Mouse (Mus musculus): ENCODE results near the gene Hba-x. TPM values are rescaled to one million over a fixed set of nuclear protein-coding genes. Genes with fewer than 3 reads are reported as not detected.

Hba-x gene
- total RNA-seq, 1 experiment = not detected

GRCm38 (mm10) chr11:32234816-32235485, 41.2 kb upstream of the Hba-x start:
- no peak for DNase-seq (ENCODE audit: low read depth, low spot score)
- TF ChIP-seq MAFK (IDR thresholded peaks at IDR 0.05; ENCODE audit: insufficient read depth, low read depth, low read length) (no peak), CHD2 (IDR thresholded peaks at IDR 0.05; ENCODE audit: low read depth, low read length) (no peak), ZC3H11A (IDR thresholded peaks at IDR 0.05; ENCODE audit: borderline replicate concordance, low read depth, low read length) (no peak)
- Histone ChIP-seq H3K4me3 (ENCODE audit: insufficient read depth in 1 of 2, low read depth in 1 of 2, low read length in 2 of 2, poor library complexity in 1 of 2, severe bottlenecking in 1 of 2) (no peak overlapping the region), H3K4me1 (ENCODE audit: control insufficient read depth in 2 of 2, insufficient read depth in 2 of 2, low read length in 2 of 2, poor library complexity in 1 of 2) (no peaks in the 10 kb centered on the region), H3K9me3 (ENCODE audit: control insufficient read depth, insufficient read depth, low read depth, low read length) (no peaks in the 10 kb centered on the region), H3K9ac (ENCODE audit: insufficient read depth, low read depth, low read length, poor library complexity, severe bottlenecking) (no peak overlapping the region), H3K27ac (ENCODE audit: insufficient read depth, low read depth, low read length, poor library complexity, severe bottlenecking) (no peak overlapping the region), H3K36me3 (ENCODE audit: control insufficient read depth, insufficient read depth, low read length, poor library complexity, severe bottlenecking) (peaks cover 37% of the 10 kb centered on the region)
- in situ Hi-C loops (cut with MboI; ENCODE audit: low sequenced_read_pairs in 2 of 2, unreplicated experiment in 2 of 2) = no loop called here

- Histone ChIP-seq H3K4me1 (ENCODE audit: control insufficient read depth in 2 of 2, insufficient read depth in 2 of 2, low read length in 2 of 2, poor library complexity in 1 of 2) (no peaks in the 10 kb centered on the region), H3K36me3 (ENCODE audit: control insufficient read depth, insufficient read depth, low read length, poor library complexity, severe bottlenecking) (peaks cover 33% of the 10 kb centered on the region), H3K4me3 (ENCODE audit: insufficient read depth in 1 of 2, low read depth in 1 of 2, low read length in 2 of 2, poor library complexity in 1 of 2, severe bottlenecking in 1 of 2) (no peak overlapping the region), H3K9me3 (ENCODE audit: control insufficient read depth, insufficient read depth, low read depth, low read length) (no peaks in the 10 kb centered on the region), H3K27ac (ENCODE audit: insufficient read depth, low read depth, low read length, poor library complexity, severe bottlenecking) (no peak overlapping the region), H3K9ac (ENCODE audit: insufficient read depth, low read depth, low read length, poor library complexity, severe bottlenecking) (no peak overlapping the region)
- DNase-seq (ENCODE audit: low read depth, low spot score) = no peak
- in situ Hi-C loops (cut with MboI; ENCODE audit: low sequenced_read_pairs in 2 of 2, unreplicated experiment in 2 of 2) = no loop called here
- TF ChIP-seq ZNF384 (IDR thresholded peaks at IDR 0.05; ENCODE audit: low read depth, low read length) = no peak
- TF ChIP-seq ZC3H11A (IDR thresholded peaks at IDR 0.05; ENCODE audit: borderline replicate concordance, low read depth, low read length) = no peak
- no peak for TF ChIP-seq HCFC1 (IDR thresholded peaks at IDR 0.05; ENCODE audit: borderline replicate concordance, insufficient read depth, low read length)
- TF ChIP-seq MAFK (IDR thresholded peaks at IDR 0.05; ENCODE audit: insufficient read depth, low read depth, low read length) = no peak
- TF ChIP-seq CHD2 (IDR thresholded peaks at IDR 0.05; ENCODE audit: low read depth, low read length) = no peak
Measured at GRCm38 (mm10) chr11:32235646-32236045, 40.6 kb upstream of the Hba-x start.

GRCm38 (mm10) chr11:32236132-32236531, 40.1 kb upstream of the Hba-x start:
- no peak for DNase-seq (ENCODE audit: low read depth, low spot score)
- no peak overlapping the region for H3K4me3 ChIP-seq (ENCODE audit: insufficient read depth in 1 of 2, low read depth in 1 of 2, low read length in 2 of 2, poor library complexity in 1 of 2, severe bottlenecking in 1 of 2)
- TF ChIP-seq ZNF384 (IDR thresholded peaks at IDR 0.05; ENCODE audit: low read depth, low read length) = no peak
- TF ChIP-seq ZC3H11A (IDR thresholded peaks at IDR 0.05; ENCODE audit: borderline replicate concordance, low read depth, low read length) = no peak
- no peak for TF ChIP-seq HCFC1 (IDR thresholded peaks at IDR 0.05; ENCODE audit: borderline replicate concordance, insufficient read depth, low read length)
- TF ChIP-seq CHD2 (IDR thresholded peaks at IDR 0.05; ENCODE audit: low read depth, low read length) = no peak
- TF ChIP-seq MAFK (IDR thresholded peaks at IDR 0.05; ENCODE audit: insufficient read depth, low read depth, low read length) = no peak
- no peaks in the 10 kb centered on the region for H3K9me3 ChIP-seq (ENCODE audit: control insufficient read depth, insufficient read depth, low read depth, low read length)
- H3K36me3 ChIP-seq (ENCODE audit: control insufficient read depth, insufficient read depth, low read length, poor library complexity, severe bottlenecking) = peaks cover 33% of the 10 kb centered on the region
- H3K9ac ChIP-seq (ENCODE audit: insufficient read depth, low read depth, low read length, poor library complexity, severe bottlenecking) = no peak overlapping the region
- in situ Hi-C loops (cut with MboI; ENCODE audit: low sequenced_read_pairs in 2 of 2, unreplicated experiment in 2 of 2) = no loop called here
- no peak overlapping the region for H3K27ac ChIP-seq (ENCODE audit: insufficient read depth, low read depth, low read length, poor library complexity, severe bottlenecking)
- H3K4me1 ChIP-seq (ENCODE audit: control insufficient read depth in 2 of 2, insufficient read depth in 2 of 2, low read length in 2 of 2, poor library complexity in 1 of 2) = no peaks in the 10 kb centered on the region

- TF ChIP-seq ZC3H11A (IDR thresholded peaks at IDR 0.05; ENCODE audit: borderline replicate concordance, low read depth, low read length) (no peak), HCFC1 (IDR thresholded peaks at IDR 0.05; ENCODE audit: borderline replicate concordance, insufficient read depth, low read length) (no peak), MAFK (IDR thresholded peaks at IDR 0.05; ENCODE audit: insufficient read depth, low read depth, low read length) (no peak)
- no peak overlapping the region for H3K4me3 ChIP-seq (ENCODE audit: insufficient read depth in 1 of 2, low read depth in 1 of 2, low read length in 2 of 2, poor library complexity in 1 of 2, severe bottlenecking in 1 of 2)
- DNase-seq (ENCODE audit: low read depth, low spot score) = no peak
- H3K9ac ChIP-seq (ENCODE audit: insufficient read depth, low read depth, low read length, poor library complexity, severe bottlenecking) = no peak overlapping the region
- no peak overlapping the region for H3K27ac ChIP-seq (ENCODE audit: insufficient read depth, low read depth, low read length, poor library complexity, severe bottlenecking)
- H3K36me3 ChIP-seq (ENCODE audit: control insufficient read depth, insufficient read depth, low read length, poor library complexity, severe bottlenecking) = peaks cover 26% of the 10 kb centered on the region
- no peaks in the 10 kb centered on the region for H3K4me1 ChIP-seq (ENCODE audit: control insufficient read depth in 2 of 2, insufficient read depth in 2 of 2, low read length in 2 of 2, poor library complexity in 1 of 2)
- in situ Hi-C loops (cut with MboI; ENCODE audit: low sequenced_read_pairs in 2 of 2, unreplicated experiment in 2 of 2) = no loop called here
- no peaks in the 10 kb centered on the region for H3K9me3 ChIP-seq (ENCODE audit: control insufficient read depth, insufficient read depth, low read depth, low read length)
Measured at GRCm38 (mm10) chr11:32236712-32237410, 39.3 kb upstream of the Hba-x start.

All from ES-E14 (cell line).